Comparison of ENCODE assay signal across 13 mouse cellular contexts in genomic region chr2:74724244-74725015, GRCm38 (mm10). TPM values are rescaled to one million over a fixed set of nuclear protein-coding genes. Genes with fewer than 3 reads are reported as not detected.
A peak's percentile ranks its signal among the peaks of the same experiment; 100 is the strongest.
DNase-seq lines count a peak whose midpoint lies in the region; ATAC-seq and TF ChIP-seq lines count a peak whose summit lies in the region.
"Had no signal": no experiment of that assay in that cellular context is flagged by ENCODE, and none has a peak within 500 bp of the region (broad histone marks: within the 10 kb centered on the region; RNA-seq: fewer than 3 reads in every experiment).

No protein-coding gene starts in this region.

- H3K4me3 ChIP-seq in liver, adult 2 months (ENCODE audit: insufficient read depth, low read depth, low read length), result no peak overlapping the region
- no peak overlapping the region for H3K4me3 ChIP-seq in liver, postnatal 0 days (ENCODE audit: low read depth, low read length)
- no peak overlapping the region for H3K4me3 ChIP-seq in intestine, postnatal 0 days (ENCODE audit: low read depth, low read length)
- no peak overlapping the region for H3K4me3 ChIP-seq in lung, postnatal 0 days (ENCODE audit: low read depth, low read length)
- H3K4me3 ChIP-seq: heart, adult 2 months; midbrain, embryonic 15.5 days had no signal

- no peak overlapping the region for H3K4me2 ChIP-seq in liver, postnatal 0 days (ENCODE audit: low read depth, low read length)
- no peak overlapping the region for H3K4me2 ChIP-seq in intestine, postnatal 0 days (replicated peaks; ENCODE audit: low read depth)
- no peak overlapping the region for H3K4me2 ChIP-seq in lung, postnatal 0 days (replicated peaks; ENCODE audit: low read depth, low read length)
- H3K4me2 ChIP-seq: midbrain, embryonic 15.5 days had no signal

- intact Hi-C loops in gastrocnemius, postnatal 14 days (cut with DNase I; ENCODE audit: low total_unique reads), result no loop called here

- no peaks in the 10 kb centered on the region for H3K9me3 ChIP-seq in liver, postnatal 0 days (ENCODE audit: low read length)
- H3K9me3 ChIP-seq in intestine, postnatal 0 days (ENCODE audit: control insufficient read depth), result no peaks in the 10 kb centered on the region
- H3K9me3 ChIP-seq in lung, postnatal 0 days (ENCODE audit: low read length), result no peaks in the 10 kb centered on the region
- H3K9me3 ChIP-seq: midbrain, embryonic 15.5 days had no signal

- DNase-seq in liver, adult 2 months (ENCODE audit: extremely low read depth, low read depth, low spot score), result peak; percentile 51
- DNase-seq in liver, postnatal 0 days, result no peak
- peak; percentile 58 for DNase-seq in neural tube, embryonic 10.5 days (ENCODE audit: extremely low spot score, low spot score)
- DNase-seq in gastrocnemius, postnatal 14 days, result no peak
- DNase-seq in thymus, postnatal 0 days (ENCODE audit: low spot score), result no peak
- DNase-seq in lung, postnatal 0 days (ENCODE audit: low spot score), result no peak
- DNase-seq: cerebellum, postnatal 25 days had no signal

- no peak for ATAC-seq in liver, postnatal 0 days
- ATAC-seq in granulocyte monocyte progenitor cell, adult 5-6 weeks (replicated peaks; ENCODE audit: poor library complexity, severe bottlenecking), result peak; percentile 37; the same call in 1 of the 2 replicates
- ATAC-seq in intestine, postnatal 0 days, result peak; percentile 52
- ATAC-seq in lung, postnatal 0 days, result no peak
- ATAC-seq: midbrain, embryonic 15.5 days had no signal

- H3K9ac ChIP-seq in liver, adult 2 months (ENCODE audit: low read depth, low read length), result no peak overlapping the region
- H3K9ac ChIP-seq in liver, postnatal 0 days (replicated peaks), result no peak overlapping the region
- H3K9ac ChIP-seq in intestine, postnatal 0 days (ENCODE audit: low read depth, low read length), result no peak overlapping the region
- H3K9ac ChIP-seq in lung, postnatal 0 days (replicated peaks; ENCODE audit: low read depth), result no peak overlapping the region
- H3K9ac ChIP-seq: midbrain, embryonic 15.5 days had no signal

- no peaks in the 10 kb centered on the region for H3K79me2 ChIP-seq in liver, adult 2 months (ENCODE audit: control insufficient read depth, insufficient read depth, low read length)

- 22% methylated on average over 7 of the region's 7 CpGs for whole genome bisulfite sequencing in liver, adult 2 months
- WGBS in liver, postnatal 0 days (ENCODE audit: insufficient replicate concordance), result 42% methylated on average over 7 of the region's 7 CpGs
- 46% methylated on average over 7 of the region's 7 CpGs for WGBS in intestine, postnatal 0 days
- WGBS in lung, postnatal 0 days, result 24% methylated on average over 7 of the region's 7 CpGs

- TF ChIP-seq EP300 in liver, postnatal 0 days (IDR thresholded peaks at IDR 0.05; ENCODE audit: low read depth), result no peak
- no peak for TF ChIP-seq EP300 in lung, postnatal 0 days (IDR thresholded peaks at IDR 0.05)

- no peaks in the 10 kb centered on the region for H3K36me3 ChIP-seq in liver, adult 2 months (ENCODE audit: control insufficient read depth, insufficient read depth, low read length)
- no peaks in the 10 kb centered on the region for H3K36me3 ChIP-seq in liver, postnatal 0 days (replicated peaks; ENCODE audit: insufficient read depth, low read length)
- 0 out of 2 replicates have a peak, but pooled peaks cover 6% of the 10 kb centered on the region for H3K36me3 ChIP-seq in intestine, postnatal 0 days (ENCODE audit: control insufficient read depth, insufficient read depth)
- no peaks in the 10 kb centered on the region for H3K36me3 ChIP-seq in lung, postnatal 0 days (ENCODE audit: insufficient read depth, low read length)
- H3K36me3 ChIP-seq: midbrain, embryonic 15.5 days had no signal

- TF ChIP-seq CTCF in liver, adult 2 months (IDR thresholded peaks at IDR 0.05; ENCODE audit: low read depth, low read length), result no peak
- TF ChIP-seq CTCF in liver, postnatal 0 days (IDR thresholded peaks at IDR 0.05; ENCODE audit: low read depth), result no peak
- no peak for TF ChIP-seq CTCF in intestine, postnatal 0 days (IDR thresholded peaks at IDR 0.05; ENCODE audit: low read depth)
- TF ChIP-seq CTCF in lung, postnatal 0 days (IDR thresholded peaks at IDR 0.05), result no peak

- H3K27me3 ChIP-seq in liver, adult 2 months (ENCODE audit: control insufficient read depth, insufficient read depth, low read length), result peaks cover 30% of the 10 kb centered on the region
- peaks cover 95% of the 10 kb centered on the region for H3K27me3 ChIP-seq in liver, postnatal 0 days (ENCODE audit: insufficient read depth, low read length)
- H3K27me3 ChIP-seq in intestine, postnatal 0 days (replicated peaks; ENCODE audit: control insufficient read depth, insufficient read depth, low read length), result peaks cover 77% of the 10 kb centered on the region
- H3K27me3 ChIP-seq in lung, postnatal 0 days (replicated peaks; ENCODE audit: insufficient read depth, low read length), result peaks cover 92% of the 10 kb centered on the region

- no peak overlapping the region for H3K27ac ChIP-seq in liver, adult 2 months (replicated peaks; ENCODE audit: insufficient read depth, low read depth, low read length)
- no peak overlapping the region for H3K27ac ChIP-seq in liver, postnatal 0 days (ENCODE audit: low read depth)
- H3K27ac ChIP-seq in intestine, postnatal 0 days (ENCODE audit: low read depth, low read length), result no peak overlapping the region; the same call in 1 of the 2 replicates
- H3K27ac ChIP-seq in lung, postnatal 0 days (ENCODE audit: low read length), result no peak overlapping the region
- H3K27ac ChIP-seq: heart, adult 2 months; midbrain, embryonic 15.5 days had no signal

- no peak for TF ChIP-seq POLR2A in liver, adult 2 months (IDR thresholded peaks at IDR 0.05; ENCODE audit: extremely low read depth, insufficient read depth, low read length)

- H3K4me1 ChIP-seq in liver, adult 2 months (ENCODE audit: control insufficient read depth, insufficient read depth, low read length), result no peaks in the 10 kb centered on the region
- H3K4me1 ChIP-seq in liver, postnatal 0 days (ENCODE audit: insufficient read depth), result no peaks in the 10 kb centered on the region
- H3K4me1 ChIP-seq in intestine, postnatal 0 days (replicated peaks; ENCODE audit: control insufficient read depth, insufficient read depth, low read length), result no peaks in the 10 kb centered on the region
- 0 out of 2 replicates have a peak, but pooled peaks cover 3% of the 10 kb centered on the region for H3K4me1 ChIP-seq in lung, postnatal 0 days (ENCODE audit: insufficient read depth, low read depth, low read length)

RNA-seq across cellular contexts. Expression of gene Gm28230, which starts 2.1 kb away (rescaled TPM):
- not detected in 2 replicates for total RNA-seq in liver, adult 2 months (2014; rRNA removed)
- polyA plus RNA-seq in liver, adult 2 months (2012; rRNA removed), result not detected in 2 replicates
- not detected in 2 replicates for polyA plus RNA-seq in liver, postnatal 0 days (2015; fragmentation: Nextera tagmentation; extraction: Ambion mirVana)
- total RNA-seq in granulocyte monocyte progenitor cell, adult 5-6 weeks (2014; fragmentation: Nextera tagmentation), result not detected in 2 replicates
- not detected in 2 replicates for total RNA-seq in granulocyte monocyte progenitor cell, adult 5-6 weeks (2017)
- 0.17 TPM in 1 of 2 replicates, not detected in the other for polyA plus RNA-seq in intestine, postnatal 0 days (2015; fragmentation: Nextera tagmentation; extraction: Ambion mirVana)
- under 1 TPM; 0.33 to 0.35 TPM for total RNA-seq in gastrocnemius, postnatal 14 days (2021)
- not detected in 2 replicates for polyA plus RNA-seq in thymus, postnatal 0 days (2015; fragmentation: Nextera tagmentation; extraction: Ambion mirVana)
- polyA plus RNA-seq in lung, postnatal 0 days (2015; fragmentation: Nextera tagmentation; extraction: Ambion mirVana), result not detected in 2 replicates
- total RNA-seq: hematopoietic stem cell, adult 5-6 weeks; layer of hippocampus, postnatal 10 days had no signal
- polyA plus RNA-seq: midbrain, embryonic 15.5 days had no signal

RNA-seq across cellular contexts. Expression of gene Hoxd4, which starts 12.7 kb away (rescaled TPM):
- total RNA-seq in liver, adult 2 months (2014; rRNA removed), result 0.09 and 0.13 TPM in 2 replicates
- polyA plus RNA-seq in liver, adult 2 months (2012; rRNA removed), result 0.05 TPM in 1 of 2 replicates, not detected in the other
- not detected in 2 replicates for polyA plus RNA-seq in liver, postnatal 0 days (2015; fragmentation: Nextera tagmentation; extraction: Ambion mirVana)
- not detected in 2 replicates for total RNA-seq in granulocyte monocyte progenitor cell, adult 5-6 weeks (2014; fragmentation: Nextera tagmentation)
- not detected in 2 replicates for total RNA-seq in granulocyte monocyte progenitor cell, adult 5-6 weeks (2017)
- polyA plus RNA-seq in intestine, postnatal 0 days (2015; fragmentation: Nextera tagmentation; extraction: Ambion mirVana), result 0.20 and 0.51 TPM in 2 replicates
- 1 to 10 TPM; 1.4 to 2.7 TPM for total RNA-seq in gastrocnemius, postnatal 14 days (2021)
- polyA plus RNA-seq in thymus, postnatal 0 days (2015; fragmentation: Nextera tagmentation; extraction: Ambion mirVana), result 0.17 TPM in 1 of 2 replicates, not detected in the other
- not detected in 2 replicates for polyA plus RNA-seq in lung, postnatal 0 days (2015; fragmentation: Nextera tagmentation; extraction: Ambion mirVana)
- total RNA-seq: hematopoietic stem cell, adult 5-6 weeks; layer of hippocampus, postnatal 10 days had no signal
- polyA plus RNA-seq: midbrain, embryonic 15.5 days had no signal

RNA-seq across cellular contexts. Expression of gene Hoxd3, which starts 12.7 kb away (rescaled TPM):
- not detected in 2 replicates for total RNA-seq in liver, adult 2 months (2014; rRNA removed)
- polyA plus RNA-seq in liver, adult 2 months (2012; rRNA removed), result not detected in 2 replicates
- polyA plus RNA-seq in liver, postnatal 0 days (2015; fragmentation: Nextera tagmentation; extraction: Ambion mirVana), result not detected in 2 replicates
- not detected in 2 replicates for total RNA-seq in granulocyte monocyte progenitor cell, adult 5-6 weeks (2014; fragmentation: Nextera tagmentation)
- total RNA-seq in granulocyte monocyte progenitor cell, adult 5-6 weeks (2017), result not detected in 2 replicates
- polyA plus RNA-seq in intestine, postnatal 0 days (2015; fragmentation: Nextera tagmentation; extraction: Ambion mirVana), result 3.2 and 3.3 TPM in 2 replicates
- not detected for total RNA-seq in gastrocnemius, postnatal 14 days (2021)
- polyA plus RNA-seq in thymus, postnatal 0 days (2015; fragmentation: Nextera tagmentation; extraction: Ambion mirVana), result 0.10 and 0.37 TPM in 2 replicates
- not detected in 2 replicates for polyA plus RNA-seq in lung, postnatal 0 days (2015; fragmentation: Nextera tagmentation; extraction: Ambion mirVana)
- total RNA-seq: heart, adult 2 months; hematopoietic stem cell, adult 5-6 weeks; layer of hippocampus, postnatal 10 days had no signal

RNA-seq across cellular contexts. Expression of gene Hoxd8, which starts 20.0 kb away (rescaled TPM):
- total RNA-seq in liver, adult 2 months (2014; rRNA removed), result 0.07 TPM in 1 of 2 replicates, not detected in the other
- polyA plus RNA-seq in liver, adult 2 months (2012; rRNA removed), result 0.06 TPM in 1 of 2 replicates, not detected in the other
- 0.04 TPM in 1 of 2 replicates, not detected in the other for polyA plus RNA-seq in liver, postnatal 0 days (2015; fragmentation: Nextera tagmentation; extraction: Ambion mirVana)
- not detected in 2 replicates for total RNA-seq in granulocyte monocyte progenitor cell, adult 5-6 weeks (2014; fragmentation: Nextera tagmentation)
- total RNA-seq in granulocyte monocyte progenitor cell, adult 5-6 weeks (2017), result not detected in 2 replicates
- polyA plus RNA-seq in intestine, postnatal 0 days (2015; fragmentation: Nextera tagmentation; extraction: Ambion mirVana), result 2.2 and 2.7 TPM in 2 replicates
- 10 to 100 TPM; 30.0 to 38.2 TPM for total RNA-seq in gastrocnemius, postnatal 14 days (2021)
- 0.72 and 0.73 TPM in 2 replicates for polyA plus RNA-seq in thymus, postnatal 0 days (2015; fragmentation: Nextera tagmentation; extraction: Ambion mirVana)
- polyA plus RNA-seq in lung, postnatal 0 days (2015; fragmentation: Nextera tagmentation; extraction: Ambion mirVana), result 0.44 and 0.50 TPM in 2 replicates
- total RNA-seq: hematopoietic stem cell, adult 5-6 weeks had no signal

RNA-seq across cellular contexts. Expression of gene Hoxd9, which starts 26.9 kb away (rescaled TPM):
- total RNA-seq in liver, adult 2 months (2014; rRNA removed), result not detected in 2 replicates
- not detected in 2 replicates for polyA plus RNA-seq in liver, adult 2 months (2012; rRNA removed)
- polyA plus RNA-seq in liver, postnatal 0 days (2015; fragmentation: Nextera tagmentation; extraction: Ambion mirVana), result not detected in 2 replicates
- not detected in 2 replicates for total RNA-seq in granulocyte monocyte progenitor cell, adult 5-6 weeks (2014; fragmentation: Nextera tagmentation)
- total RNA-seq in granulocyte monocyte progenitor cell, adult 5-6 weeks (2017), result not detected in 2 replicates
- 0.64 and 1.6 TPM in 2 replicates for polyA plus RNA-seq in intestine, postnatal 0 days (2015; fragmentation: Nextera tagmentation; extraction: Ambion mirVana)
- total RNA-seq in gastrocnemius, postnatal 14 days (2021), result 10 to 100 TPM; 14.8 to 18.8 TPM
- polyA plus RNA-seq in thymus, postnatal 0 days (2015; fragmentation: Nextera tagmentation; extraction: Ambion mirVana), result 0.28 and 0.52 TPM in 2 replicates
- 0.33 and 0.38 TPM in 2 replicates for polyA plus RNA-seq in lung, postnatal 0 days (2015; fragmentation: Nextera tagmentation; extraction: Ambion mirVana)
- total RNA-seq: hematopoietic stem cell, adult 5-6 weeks; layer of hippocampus, postnatal 10 days had no signal
- polyA plus RNA-seq: midbrain, embryonic 15.5 days had no signal

Comparison
In these comparisons a context has a peak if more than half of its experiments do, and no peak if none do; other contexts are left out.
1. DNase-seq: peak in liver, adult 2 months (single experiment) and neural tube, embryonic 10.5 days (single experiment); none in liver, postnatal 0 days (single experiment), gastrocnemius, postnatal 14 days (single experiment), thymus, postnatal 0 days (single experiment) and lung, postnatal 0 days (single experiment).
2. ATAC-seq: peak in granulocyte monocyte progenitor cell, adult 5-6 weeks (single experiment) and intestine, postnatal 0 days (single experiment); none in liver, postnatal 0 days (single experiment) and lung, postnatal 0 days (single experiment).